ENCODE assay signal across 13 mouse cellular contexts in the genomic region with DNA sequence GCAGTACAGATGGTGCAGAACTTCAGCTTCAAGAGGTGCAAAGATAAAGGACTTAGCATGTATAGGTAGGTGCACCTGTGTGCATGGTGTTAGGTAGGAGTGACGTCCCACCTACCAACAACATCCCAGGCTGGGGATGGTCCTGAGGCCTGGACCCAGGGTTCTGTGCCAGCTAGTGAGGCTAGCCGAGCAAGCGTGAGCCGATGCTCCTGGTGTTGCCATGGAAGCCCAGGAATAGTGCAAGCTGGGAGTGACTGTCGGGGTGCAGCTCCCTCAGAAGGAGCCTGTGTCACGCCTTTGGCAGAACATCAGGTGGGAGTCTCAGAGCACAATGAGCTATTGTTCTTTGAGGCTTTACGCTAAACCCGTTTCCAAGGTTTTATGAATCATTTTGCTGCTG.
DNase-seq lines count a peak whose midpoint lies in the region; ATAC-seq lines count a peak whose summit lies in the region.
"Had no signal": no experiment of that assay in that cellular context is flagged by ENCODE, and none has a peak within 500 bp of the region (broad histone marks: within the 10 kb centered on the region; RNA-seq: fewer than 3 reads in every experiment).

No protein-coding gene starts in this region.

- ATAC-seq in forebrain, embryonic 13.5 days, result peak; percentile 58
- ATAC-seq in kidney, embryonic 14.5 days (ENCODE audit: low FRiP score, low TSS enrichment), result no peak

- H3K4me3 ChIP-seq in forebrain, embryonic 13.5 days, result no peak overlapping the region
- H3K4me3 ChIP-seq in kidney, embryonic 14.5 days (ENCODE audit: low read length), result no peak overlapping the region
- H3K4me3 ChIP-seq: myocyte had no signal

- peaks cover 27% of the 10 kb centered on the region for H3K4me1 ChIP-seq in forebrain, embryonic 13.5 days
- H3K4me1 ChIP-seq in kidney, embryonic 14.5 days (ENCODE audit: control insufficient read depth, insufficient read depth, low read length), result no peaks in the 10 kb centered on the region

- H3K4me2 ChIP-seq in forebrain, embryonic 13.5 days, result no peak overlapping the region
- H3K4me2 ChIP-seq in kidney, embryonic 14.5 days (replicated peaks; ENCODE audit: low read depth, low read length), result no peak overlapping the region

- H3K9me3 ChIP-seq in forebrain, embryonic 13.5 days (replicated peaks), result no peaks in the 10 kb centered on the region
- no peaks in the 10 kb centered on the region for H3K9me3 ChIP-seq in kidney, embryonic 14.5 days (ENCODE audit: control insufficient read depth, low read length)

- no peaks in the 10 kb centered on the region for H3K36me3 ChIP-seq in forebrain, embryonic 13.5 days (ENCODE audit: poor library complexity, severe bottlenecking)
- H3K36me3 ChIP-seq in kidney, embryonic 14.5 days (ENCODE audit: control insufficient read depth, insufficient read depth, low read length), result no peaks in the 10 kb centered on the region

- H3K27ac ChIP-seq in forebrain, embryonic 13.5 days, result no peak overlapping the region
- no peak overlapping the region for H3K27ac ChIP-seq in kidney, embryonic 14.5 days (ENCODE audit: low read depth, low read length)

- peaks cover 71% of the 10 kb centered on the region for H3K27me3 ChIP-seq in forebrain, embryonic 13.5 days
- peaks cover 3% of the 10 kb centered on the region; the same call in 1 of the 2 replicates for H3K27me3 ChIP-seq in kidney, embryonic 14.5 days (ENCODE audit: control insufficient read depth, insufficient read depth, low read length)

- WGBS in forebrain, embryonic 13.5 days, result 48% methylated on average over 8 of the region's 8 CpGs
- 72% methylated on average over 8 of the region's 8 CpGs for WGBS in kidney, embryonic 14.5 days

- H3K9ac ChIP-seq in forebrain, embryonic 13.5 days, result no peak overlapping the region
- H3K9ac ChIP-seq in kidney, embryonic 14.5 days (ENCODE audit: low read depth, low read length), result no peak overlapping the region

- peak; percentile 36 for DNase-seq in adrenal gland, adult 2 months
- DNase-seq in adrenal gland, postnatal 4 days (ENCODE audit: low spot score in 2 of 2), result no peak
- peak; percentile 70 for DNase-seq in left cerebral cortex, adult 11 months (ENCODE audit: low spot score)
- peak; percentile 75 to 83 for DNase-seq in right cerebral cortex, postnatal 10 days (ENCODE audit: low spot score in 2 of 2)
- DNase-seq in Muller cell, postnatal 12 days (ENCODE audit: inconsistent ontology term), result no peak
- DNase-seq in lung, postnatal 10 days, result no peak
- DNase-seq: cerebellum, adult 2 months; heart, postnatal 36 days; kidney, postnatal 36 days; lung, adult 2 months had no signal

Comparison
In these comparisons a context has a peak if more than half of its experiments do, and no peak if none do; other contexts are left out.
1. DNase-seq: peak in adrenal gland, adult 2 months (single experiment), left cerebral cortex, adult 11 months (single experiment) and right cerebral cortex, postnatal 10 days (2 of 2); none in adrenal gland, postnatal 4 days (0 of 2), Muller cell, postnatal 12 days (single experiment) and lung, postnatal 10 days (single experiment).